Mouse (Mus musculus): ENCODE results near the gene Drd4.

DNA sequence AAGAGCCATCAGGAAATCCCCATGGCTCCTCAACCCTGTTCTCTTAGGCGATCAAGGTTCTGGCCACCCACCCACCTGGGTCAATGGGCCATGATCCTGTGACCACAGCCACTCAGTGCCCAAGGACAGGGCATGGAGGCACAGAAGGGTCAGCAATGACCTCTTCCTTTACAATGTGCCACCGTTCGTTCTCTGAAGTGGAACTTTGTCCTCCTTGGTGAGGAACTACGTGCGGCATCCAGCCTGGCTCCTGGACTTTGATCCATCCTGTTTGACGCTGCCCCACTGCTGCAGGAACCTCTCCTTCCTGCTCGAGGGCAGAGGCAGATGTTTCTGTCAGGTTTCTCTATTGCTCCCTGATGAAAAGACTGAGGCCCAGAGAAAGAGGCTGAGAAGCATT is 51.9 kb downstream of the Drd4 start:
- no peak for TF ChIP-seq POLR2AphosphoS5 (IDR thresholded peaks at IDR 0.05; ENCODE audit: insufficient replicate concordance, low read depth, low read length)
- no peak for TF ChIP-seq CTCF (IDR thresholded peaks at IDR 0.05; ENCODE audit: low read depth, low read length)

All from G1E (cell line).